Mouse (Mus musculus): ENCODE measurements at regions not wholly inside any gene's neighbourhood (a gene's known extent, or its start where the extent isn't known, plus 50 kb on each side); places are given as distances from the start of the nearest gene placed in this dataset.

DNA sequence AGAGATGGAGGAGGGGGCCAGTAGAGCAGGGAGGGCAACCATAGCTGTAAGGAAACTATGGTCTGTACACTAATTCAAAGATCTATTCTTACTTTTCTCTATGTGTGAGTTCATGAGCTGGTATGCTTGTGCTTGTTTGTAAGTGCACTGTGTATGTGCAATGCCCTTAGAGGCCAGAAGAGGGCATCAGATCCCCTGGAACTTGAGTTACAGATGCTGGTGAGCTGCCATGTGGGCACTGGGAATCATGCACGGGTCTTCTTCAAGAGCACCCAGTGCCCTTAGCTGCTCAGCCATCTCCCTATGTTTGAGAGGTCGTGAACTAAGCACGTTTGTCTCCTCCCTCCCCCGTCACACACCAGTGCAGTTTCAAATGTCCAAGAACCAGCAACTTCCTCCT lies 68.9 kb downstream of the Tbx3 start:
- no peak for DNase-seq

DNA sequence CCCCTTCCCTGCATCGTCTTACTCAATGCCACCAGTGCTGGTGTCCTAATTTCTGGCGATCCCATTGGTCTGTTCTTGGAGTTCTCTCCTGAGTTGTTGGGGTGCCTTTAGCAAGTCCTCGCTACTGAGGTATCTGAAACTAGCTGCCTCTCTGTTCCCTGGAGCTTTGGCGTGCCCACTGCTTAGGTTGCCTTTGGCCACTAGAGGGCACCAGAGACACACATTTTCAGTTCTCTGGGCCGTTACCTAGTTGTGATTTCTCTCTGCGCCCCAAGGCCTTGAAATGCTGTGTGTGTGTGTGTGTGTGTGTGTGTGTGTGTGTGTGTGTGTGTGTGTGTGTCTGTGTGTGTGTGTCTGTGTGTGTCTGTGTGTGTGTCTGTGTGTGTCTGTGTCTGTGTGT lies 70.6 kb downstream of the Tbx3 start:
- peak; percentile 3 to 36 for DNase-seq

DNA sequence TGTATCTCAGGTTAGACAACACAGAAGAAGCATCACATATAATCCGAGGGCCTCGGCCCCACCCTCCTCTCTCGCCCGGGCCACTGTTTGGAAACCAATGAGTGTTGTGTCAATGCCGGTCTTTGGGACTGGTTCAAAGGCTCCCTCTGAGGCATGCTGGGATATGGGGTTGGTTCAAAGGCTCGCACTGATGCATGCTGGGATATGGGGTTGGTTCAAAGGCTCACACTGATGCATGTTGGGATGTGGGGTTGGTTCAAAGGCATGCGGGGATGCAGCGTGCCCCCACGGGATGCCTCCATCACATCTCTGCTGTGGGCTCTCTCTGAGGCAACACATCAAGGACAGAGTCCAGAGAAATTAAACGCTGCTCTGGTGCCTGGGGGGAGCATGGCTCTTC lies 73.3 kb downstream of the Tbx3 start:
- no peak for DNase-seq

DNA sequence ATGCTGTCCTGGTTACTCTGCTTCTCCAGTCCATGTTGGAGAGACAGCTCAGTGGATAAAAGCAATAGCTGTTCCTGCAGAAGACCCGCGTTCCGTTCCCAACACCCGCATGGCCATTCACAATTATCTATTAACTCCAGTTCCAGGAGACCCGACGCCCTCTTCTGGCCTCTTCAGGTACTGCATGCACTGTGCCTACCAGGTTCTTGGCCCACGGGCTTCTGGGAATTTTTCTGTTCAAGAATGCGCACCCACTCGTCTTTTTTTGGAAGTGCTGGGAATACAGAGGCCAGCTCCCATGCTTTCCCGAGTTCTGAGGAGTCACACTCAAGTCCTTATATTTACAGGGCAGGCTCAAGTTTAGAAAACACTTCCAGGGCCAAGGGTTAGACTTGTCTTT lies 76.6 kb downstream of the Tbx3 start:
- peak in 1 of 2 experiments; percentile 8 for DNase-seq

DNA sequence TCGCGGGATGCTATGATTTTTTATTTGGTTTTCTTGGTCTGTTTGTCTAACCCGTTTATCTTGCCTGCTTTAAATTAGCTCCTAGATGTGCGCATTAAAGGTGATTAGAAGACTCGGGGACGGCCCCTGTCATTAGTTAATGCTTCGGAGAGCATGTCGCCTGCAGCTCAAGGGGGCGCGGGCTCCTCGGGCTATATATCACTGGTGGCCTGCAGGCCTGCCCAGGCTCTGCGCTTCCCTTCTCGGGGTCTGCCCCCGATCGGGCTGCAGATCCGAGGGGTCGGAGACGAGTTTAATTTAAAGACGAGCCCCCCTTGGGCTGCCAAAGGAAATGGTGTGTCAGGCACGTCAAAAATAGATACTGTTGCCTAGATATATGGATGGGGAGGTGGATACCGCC lies 78.2 kb downstream of the Tbx3 start:
- DNase-seq = no peak

DNA sequence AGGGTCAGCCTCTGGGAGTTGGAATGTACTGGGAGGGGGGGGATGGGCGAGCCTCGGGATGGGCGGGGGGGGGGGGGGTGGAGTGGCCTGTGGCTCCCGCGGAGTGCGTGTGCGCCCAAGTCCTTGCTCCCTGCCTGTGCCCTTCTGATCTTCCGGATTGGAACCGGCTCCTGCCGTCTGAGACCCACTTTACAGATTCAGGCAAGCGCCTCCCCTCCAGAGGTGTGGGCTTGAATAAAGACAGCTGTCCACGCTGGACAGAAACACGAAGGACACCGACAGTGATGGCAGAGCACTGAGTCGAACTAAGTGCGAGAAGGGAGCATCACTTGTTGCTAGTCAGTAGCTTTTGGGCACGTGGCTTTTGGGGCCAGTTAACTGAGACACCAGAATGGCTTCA lies 78.7 kb downstream of the Tbx3 start:
- DNase-seq = no peak

DNA sequence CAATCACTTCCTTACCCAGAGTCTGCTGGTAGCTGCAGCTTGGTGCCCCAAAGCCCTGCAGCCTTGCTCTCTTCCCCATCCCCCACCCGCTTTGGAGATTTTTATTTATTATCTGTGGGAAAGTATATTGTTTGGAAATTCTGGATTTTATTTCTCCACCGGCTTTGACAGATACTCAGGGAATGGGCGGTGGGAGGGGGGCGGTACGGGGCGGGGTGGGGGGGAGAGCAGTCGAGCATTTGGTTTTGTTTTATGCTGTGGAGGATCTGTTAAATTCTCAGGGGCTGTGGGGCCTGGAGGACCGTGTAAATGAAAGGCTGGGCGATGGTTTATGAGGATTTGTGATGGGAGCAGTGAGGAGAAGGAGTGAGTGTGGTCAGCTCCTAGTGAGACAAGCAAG lies 76.7 kb upstream of the Tbx5 start:
- no peak for DNase-seq

DNA sequence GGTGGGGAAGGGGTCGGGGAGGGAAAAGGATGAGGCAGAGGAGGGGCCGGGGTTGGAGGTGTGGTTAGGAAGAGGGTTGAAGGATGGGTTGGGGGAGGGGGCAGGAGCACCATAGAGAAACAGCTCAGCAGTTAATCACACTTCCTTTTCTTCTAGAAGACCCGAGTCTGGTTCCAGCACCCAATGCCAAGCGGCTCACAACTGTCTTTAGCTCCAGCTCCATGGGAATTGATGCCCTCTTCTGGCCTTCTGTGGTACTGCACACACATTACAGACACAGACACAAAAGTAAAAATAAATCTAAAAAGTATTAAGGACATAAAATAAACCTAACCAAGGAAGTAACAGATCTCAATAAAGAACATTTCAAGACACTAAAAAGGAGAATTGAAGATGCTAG lies 73.6 kb upstream of the Tbx5 start:
- no peak for DNase-seq

DNA sequence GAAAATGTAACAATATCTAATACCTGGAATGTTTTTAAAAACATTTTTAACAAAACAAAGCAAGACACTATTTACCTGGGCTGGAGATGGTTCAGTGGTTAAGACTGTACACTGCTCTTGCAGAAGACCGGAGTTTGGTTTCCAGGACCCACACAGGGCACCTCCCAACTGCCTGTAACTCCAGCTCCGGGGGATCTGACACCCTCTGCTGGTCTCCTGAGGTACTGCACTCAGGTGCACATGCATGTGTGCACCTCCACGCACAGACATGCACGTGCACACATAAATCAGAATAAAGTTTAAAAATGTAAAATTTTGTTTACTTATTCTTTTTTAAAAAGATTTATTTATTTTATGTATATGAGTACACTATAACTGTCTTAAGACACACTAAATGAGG lies 70.4 kb upstream of the Tbx5 start:
- DNase-seq = no peak

DNA sequence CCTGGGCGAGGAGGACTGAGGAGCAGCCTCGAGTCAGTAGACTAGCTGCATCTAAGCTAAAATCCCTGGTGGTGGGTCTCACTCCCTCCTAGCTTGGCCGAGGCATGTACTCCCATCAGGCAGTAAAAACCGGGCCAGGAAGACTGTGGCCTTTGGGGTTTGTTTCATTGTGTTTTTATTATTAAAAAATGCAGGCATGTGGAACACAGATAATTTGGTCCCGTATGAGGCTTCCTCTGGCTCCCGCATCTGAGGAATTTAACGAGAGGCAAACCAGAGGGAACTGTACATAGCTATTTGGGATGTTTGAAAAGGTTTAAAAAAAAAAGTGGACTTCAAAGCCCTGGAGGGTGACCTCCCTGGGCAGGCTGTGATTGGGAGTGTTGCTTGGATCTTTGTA lies 69.1 kb upstream of the Tbx5 start:
- no peak for DNase-seq

DNA sequence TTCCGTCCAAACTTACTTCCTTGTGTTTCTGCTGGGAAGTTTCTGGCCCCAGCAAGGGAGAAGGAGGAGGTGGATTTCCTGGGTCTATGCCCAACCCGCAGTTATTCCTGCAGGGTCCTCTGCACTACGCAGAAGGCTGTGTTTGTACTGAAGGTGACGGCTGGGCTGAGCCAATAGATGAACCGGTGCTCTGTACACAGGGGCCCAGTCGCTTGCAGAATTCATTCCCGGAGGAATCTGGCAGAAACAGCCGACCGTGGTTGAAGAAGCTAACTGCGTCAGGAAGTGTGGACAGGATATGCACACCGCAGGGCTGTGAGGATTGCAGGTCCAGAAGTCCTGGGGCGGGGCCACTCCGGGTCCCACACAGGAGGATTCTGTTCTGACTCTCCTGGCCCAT lies 66.1 kb upstream of the Tbx5 start:
- DNase-seq = no peak

DNA sequence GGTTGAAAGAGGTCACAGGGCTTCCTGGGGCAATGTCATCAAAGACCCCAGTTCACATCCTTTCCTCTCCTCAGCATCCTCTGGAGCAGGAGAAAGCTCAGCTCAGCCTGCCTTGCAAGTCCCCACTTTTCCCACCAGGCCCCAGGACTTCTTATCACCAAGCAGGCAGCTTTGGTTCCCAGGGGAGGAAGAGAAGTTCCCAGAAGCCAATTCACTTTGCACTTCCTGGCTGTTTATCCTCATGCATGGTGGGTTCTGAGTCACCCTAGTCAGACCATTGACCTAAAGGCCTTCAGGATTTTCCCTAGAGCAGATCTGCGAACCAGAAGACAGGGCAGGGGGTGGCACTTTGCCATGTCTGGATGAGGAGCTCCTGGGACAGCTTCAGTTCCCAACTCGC lies 61.5 kb upstream of the Tbx5 start:
- DNase-seq = no peak

DNA sequence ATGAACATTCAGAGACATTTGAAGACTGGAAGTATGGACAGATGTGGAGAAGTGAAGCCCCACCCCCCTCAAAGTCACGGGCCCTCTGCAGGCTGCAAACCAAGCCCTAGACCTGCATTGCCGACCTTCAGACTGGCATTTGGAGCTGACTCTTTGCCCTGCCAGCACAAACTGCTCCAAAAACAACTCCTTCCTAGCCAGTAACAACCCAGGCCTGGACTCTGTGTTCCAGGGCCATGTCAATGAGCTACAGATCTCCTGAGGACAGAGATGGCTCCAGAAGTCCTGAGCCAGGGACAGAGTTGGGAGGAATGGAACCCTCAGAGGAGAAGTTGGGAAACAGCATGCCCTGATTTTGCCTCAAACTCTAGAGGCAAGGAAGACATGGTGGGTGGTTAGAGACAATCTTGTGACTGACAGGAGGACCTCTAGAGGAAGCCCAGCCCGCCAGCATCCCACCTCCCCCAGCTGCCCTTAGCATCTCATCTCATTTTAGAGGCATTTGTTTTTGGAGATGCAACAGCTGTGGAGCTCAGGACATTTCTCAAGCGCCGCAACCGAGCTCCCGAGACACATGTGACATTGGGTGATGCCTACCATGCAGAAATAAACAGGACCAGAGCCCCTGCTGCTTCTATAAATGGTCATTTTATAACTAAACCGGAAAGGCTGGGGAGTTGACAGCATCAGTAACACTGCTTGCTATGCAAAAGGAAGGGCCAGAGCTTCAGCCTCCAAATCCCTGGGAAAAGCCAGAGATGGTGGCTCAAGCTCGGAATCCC lies 56.2 kb upstream of the Tbx5 start:
- peak; percentile 12 to 19 for DNase-seq

DNA sequence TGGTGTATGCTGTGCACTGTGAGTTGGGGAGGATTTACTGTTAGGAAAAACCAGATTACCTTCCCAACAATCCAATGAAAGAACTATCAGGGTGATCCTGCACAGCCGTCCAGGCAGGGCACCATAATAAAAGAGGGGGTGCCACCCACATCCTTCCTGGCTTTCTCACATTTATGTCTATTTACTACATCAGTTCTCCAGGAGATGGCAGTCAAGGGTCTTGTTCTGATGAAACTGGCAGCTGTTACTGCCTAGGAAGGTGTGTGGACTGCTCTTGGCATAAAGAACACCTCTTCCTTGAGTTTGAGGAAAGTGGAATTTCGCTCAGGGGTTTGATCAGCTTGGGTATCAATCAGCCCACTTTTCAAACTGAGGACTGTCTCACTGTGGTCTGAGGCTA lies 54.6 kb upstream of the Tbx5 start:
- DNase-seq = peak in 1 of 2 experiments; percentile 13

DNA sequence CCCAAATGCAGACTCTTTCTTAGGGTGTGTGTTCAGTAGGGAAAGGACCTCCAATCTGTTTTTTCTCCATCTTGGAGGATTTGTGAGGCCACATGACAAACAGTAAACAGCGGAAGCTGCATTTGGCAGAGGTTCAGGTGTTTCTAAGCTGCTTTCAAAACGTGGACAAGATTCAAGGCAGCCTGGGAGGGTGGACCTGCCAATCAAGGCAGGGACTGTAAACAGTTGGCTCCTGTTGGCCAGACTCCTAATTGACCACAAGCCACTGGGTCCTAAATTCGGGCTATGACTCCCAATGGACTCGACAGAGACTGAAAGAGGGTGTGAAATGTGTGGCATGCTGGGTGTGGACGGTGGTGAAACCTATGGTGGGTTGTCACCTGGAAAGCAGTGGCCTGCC lies 51.1 kb upstream of the Tbx5 start:
- no peak for DNase-seq
